26 mouse cellular contexts compared by ENCODE assay signal in genomic region chr8:70257456-70257855, GRCm38 (mm10). TPM values are rescaled to one million over a fixed set of nuclear protein-coding genes. Genes with fewer than 3 reads are reported as not detected.
DNase-seq lines count a peak whose midpoint lies in the region; ATAC-seq and TF ChIP-seq lines count a peak whose summit lies in the region.
"Had no signal": no experiment of that assay in that cellular context is flagged by ENCODE, and none has a peak within 500 bp of the region (broad histone marks: within the 10 kb centered on the region; RNA-seq: fewer than 3 reads in every experiment).

No protein-coding gene starts in this region.

- no peak for TF ChIP-seq CTCF in cerebellum, adult 2 months (IDR thresholded peaks at IDR 0.05; ENCODE audit: borderline replicate concordance, insufficient read depth, low read depth, low read length)

- peaks cover 56% of the 10 kb centered on the region for H3K36me3 ChIP-seq in heart, embryonic 16.5 days (ENCODE audit: control insufficient read depth, insufficient read depth)

- no peak overlapping the region for H3K4me2 ChIP-seq in heart, embryonic 16.5 days (ENCODE audit: low read depth, low read length)
- H3K4me2 ChIP-seq: forebrain, embryonic 15.5 days; hindbrain, embryonic 14.5 days; limb, embryonic 13.5 days; midbrain, embryonic 15.5 days; neural tube, embryonic 13.5 days had no signal

- no peak overlapping the region for H3K4me3 ChIP-seq in heart, embryonic 16.5 days (ENCODE audit: low read length)
- H3K4me3 ChIP-seq in cerebellum, adult 2 months (replicated peaks; ENCODE audit: insufficient read depth, low read depth, low read length): no peak overlapping the region
- H3K4me3 ChIP-seq: embryonic facial prominence, embryonic 10.5 days; forebrain, embryonic 15.5 days; heart, adult 2 months; limb, embryonic 13.5 days; midbrain, embryonic 15.5 days; neural tube, embryonic 13.5 days had no signal

- no peak overlapping the region for H3K9ac ChIP-seq in heart, embryonic 16.5 days (ENCODE audit: low read length)
- H3K9ac ChIP-seq: forebrain, embryonic 15.5 days; hindbrain, embryonic 14.5 days; limb, embryonic 13.5 days; liver, embryonic 14.5 days; midbrain, embryonic 15.5 days; neural tube, embryonic 13.5 days had no signal

- WGBS in heart, embryonic 16.5 days: 72% methylated on average over 3 of the region's 3 CpGs
- 7% methylated on average over 3 of the region's 3 CpGs for WGBS in cerebellum, adult 2 months

- no peak for TF ChIP-seq POLR2A in cerebellum, adult 2 months (IDR thresholded peaks at IDR 0.05; ENCODE audit: borderline replicate concordance, insufficient read depth, low read length)

- ATAC-seq in heart, embryonic 16.5 days (replicated peaks; ENCODE audit: extremely low read depth, insufficient read depth, low FRiP score): no peak
- ATAC-seq: forebrain, embryonic 15.5 days; inflammation-experienced regulatory T-cells, adult 6 months; Patski had no signal

- peaks cover 12% of the 10 kb centered on the region for H3K4me1 ChIP-seq in heart, embryonic 16.5 days (ENCODE audit: control insufficient read depth, insufficient read depth, low read length)
- H3K4me1 ChIP-seq in cerebellum, adult 2 months (ENCODE audit: control insufficient read depth, insufficient read depth, low read length): peaks cover 21% of the 10 kb centered on the region
- H3K4me1 ChIP-seq: embryonic facial prominence, embryonic 10.5 days; forebrain, embryonic 15.5 days; limb, embryonic 13.5 days; midbrain, embryonic 15.5 days; neural tube, embryonic 13.5 days had no signal

- H3K27me3 ChIP-seq in heart, embryonic 16.5 days (ENCODE audit: control insufficient read depth, insufficient read depth, low read length): no peaks in the 10 kb centered on the region
- H3K27me3 ChIP-seq in cerebellum, adult 2 months (ENCODE audit: control insufficient read depth, insufficient read depth, low read length): no peaks in the 10 kb centered on the region
- H3K27me3 ChIP-seq: forebrain, embryonic 15.5 days; limb, embryonic 13.5 days; midbrain, embryonic 15.5 days; neural tube, embryonic 13.5 days; Patski had no signal

- no peaks in the 10 kb centered on the region for H3K9me3 ChIP-seq in heart, embryonic 16.5 days (replicated peaks; ENCODE audit: control insufficient read depth, low read length)
- H3K9me3 ChIP-seq: embryonic facial prominence, embryonic 10.5 days; forebrain, embryonic 15.5 days; limb, embryonic 13.5 days; midbrain, embryonic 15.5 days; neural tube, embryonic 13.5 days had no signal

- DNase-seq in heart, adult 9 months (ENCODE audit: low spot score in 2 of 2): no peak
- peak; percentile 42 for DNase-seq in MN1 (ENCODE audit: low spot score)
- peak; percentile 52 to 76 for DNase-seq in cerebellum, adult 2 months
- DNase-seq in cerebellum, postnatal 36 days: peak; percentile 50 to 52
- DNase-seq in thymus, adult 18-20 months: no peak
- no peak for DNase-seq in layer of hippocampus, adult 18-20 months (ENCODE audit: low spot score in 2 of 2)
- DNase-seq: gastrocnemius, postnatal 25 days; heart, adult 2 months; heart, postnatal 36 days; kidney, adult 2 months; kidney, postnatal 25 days; layer of hippocampus, adult 9-11 months; retina, postnatal 1 day; right cerebral cortex, postnatal 25 days; spleen, adult 18-20 months had no signal

- H3K27ac ChIP-seq in heart, embryonic 16.5 days (ENCODE audit: low read length): peak overlapping the region; percentile 87
- no peak overlapping the region for H3K27ac ChIP-seq in cerebellum, adult 2 months (ENCODE audit: insufficient read depth, low read length)
- H3K27ac ChIP-seq: embryonic facial prominence, embryonic 10.5 days; forebrain, embryonic 15.5 days; heart, adult 2 months; hindbrain, embryonic 14.5 days; limb, embryonic 13.5 days; liver, embryonic 14.5 days; macrophage; midbrain, embryonic 15.5 days; neural tube, embryonic 13.5 days had no signal

RNA-seq across cellular contexts. Expression of gene Armc6, which starts 23.2 kb away (rescaled TPM):
- 19.6 and 22.1 TPM in 2 replicates for polyA plus RNA-seq in heart, embryonic 16.5 days (2015; fragmentation: Nextera tagmentation; extraction: Ambion mirVana)
- 45.8 and 46.7 TPM in 2 replicates for polyA plus RNA-seq in cerebellum, adult 2 months (2012; rRNA removed)
- total RNA-seq in layer of hippocampus, adult 18-20 months (2021): 10 to 100 TPM; 41.2 to 41.4 TPM

RNA-seq across cellular contexts. Expression of gene Sugp2, which starts 23.4 kb away (rescaled TPM):
- 25.7 and 28.1 TPM in 2 replicates for polyA plus RNA-seq in heart, embryonic 16.5 days (2015; fragmentation: Nextera tagmentation; extraction: Ambion mirVana)
- 102 and 108 TPM in 2 replicates for polyA plus RNA-seq in cerebellum, adult 2 months (2012; rRNA removed)
- total RNA-seq in layer of hippocampus, adult 18-20 months (2021): 100 to 1,000 TPM; 112 to 123 TPM

RNA-seq across cellular contexts. Expression of gene Homer3, which starts 25.2 kb away (rescaled TPM):
- polyA plus RNA-seq in heart, embryonic 16.5 days (2015; fragmentation: Nextera tagmentation; extraction: Ambion mirVana): 26.6 and 30.2 TPM in 2 replicates
- 262 and 322 TPM in 2 replicates for polyA plus RNA-seq in cerebellum, adult 2 months (2012; rRNA removed)
- 10 to 100 TPM; 71.9 to 76.0 TPM for total RNA-seq in layer of hippocampus, adult 18-20 months (2021)

RNA-seq across cellular contexts. Expression of gene Ddx49, which starts 44.8 kb away (rescaled TPM):
- polyA plus RNA-seq in heart, embryonic 16.5 days (2015; fragmentation: Nextera tagmentation; extraction: Ambion mirVana): 34.1 and 34.2 TPM in 2 replicates
- 42.9 and 45.0 TPM in 2 replicates for polyA plus RNA-seq in cerebellum, adult 2 months (2012; rRNA removed)
- total RNA-seq in layer of hippocampus, adult 18-20 months (2021): 10 to 100 TPM; 36.3 to 49.0 TPM

RNA-seq across cellular contexts. Expression of gene Cope, which starts 44.9 kb away (rescaled TPM):
- polyA plus RNA-seq in heart, embryonic 16.5 days (2015; fragmentation: Nextera tagmentation; extraction: Ambion mirVana): 326 and 334 TPM in 2 replicates
- 286 and 287 TPM in 2 replicates for polyA plus RNA-seq in cerebellum, adult 2 months (2012; rRNA removed)
- 100 to 1,000 TPM; 125 to 149 TPM for total RNA-seq in layer of hippocampus, adult 18-20 months (2021)

Comparison
In these comparisons a context has a peak if more than half of its experiments do, and no peak if none do; other contexts are left out.
1. DNase-seq: peak in MN1 (single experiment), cerebellum, adult 2 months (2 of 2) and cerebellum, postnatal 36 days (2 of 2); none in heart, adult 9 months (0 of 2), thymus, adult 18-20 months (0 of 2) and layer of hippocampus, adult 18-20 months (0 of 2).